Mouse (Mus musculus) mature B cell (primary cell): ENCODE measurements around the gene Ect2.

Experiments used
- in situ Hi-C: fragments of 300-500 bp; cut with MboI; formaldehyde crosslinking; loops from 2 replicates; pipeline ENCODE4 v1.14.3; 2019

Gene Ect2

GRCm38 (mm10) chr3:27153701-27154209, at the start of gene Ect2:
TSS of gene Ect2 (minus strand) at chr3:27153878.
- in situ Hi-C loops, result no loop called here

- in situ Hi-C loops, result no loop called here
Measured at GRCm38 (mm10) chr3:27201728-27202411, 48.2 kb upstream of the Ect2 start.

GRCm38 (mm10) chr3:27199120-27199519, 45.4 kb upstream of the Ect2 start:
- in situ Hi-C loops, result no loop called here

GRCm38 (mm10) chr3:27197816-27198215, 44.1 kb upstream of the Ect2 start:
- in situ Hi-C loops, result no loop called here

GRCm38 (mm10) chr3:27196529-27196928, 42.9 kb upstream of the Ect2 start:
- in situ Hi-C loops, result no loop called here

GRCm38 (mm10) chr3:27195573-27196227, 42.0 kb upstream of the Ect2 start:
- in situ Hi-C loops, result no loop called here

- in situ Hi-C loops, result no loop called here
Measured at GRCm38 (mm10) chr3:27195153-27195552, 41.5 kb upstream of the Ect2 start.

- in situ Hi-C loops, result no loop called here
Measured at GRCm38 (mm10) chr3:27193844-27194317, 40.2 kb upstream of the Ect2 start.

- in situ Hi-C loops, result no loop called here
Measured at GRCm38 (mm10) chr3:27191856-27192255, 38.2 kb upstream of the Ect2 start.

- in situ Hi-C loops, result no loop called here
Measured at GRCm38 (mm10) chr3:27190865-27191264, 37.2 kb upstream of the Ect2 start.

GRCm38 (mm10) chr3:27189320-27190261, 35.9 kb upstream of the Ect2 start:
- in situ Hi-C loops, result no loop called here

GRCm38 (mm10) chr3:27188386-27188785, 34.7 kb upstream of the Ect2 start:
- in situ Hi-C loops, result no loop called here

GRCm38 (mm10) chr3:27183601-27184175, 30.0 kb upstream of the Ect2 start:
- in situ Hi-C loops, result no loop called here

- in situ Hi-C loops, result no loop called here
Measured at GRCm38 (mm10) chr3:27182733-27183600, 29.3 kb upstream of the Ect2 start, which contains the start of gene Nceh1. TSS of gene Nceh1 (plus strand) at chr3:27182965.

GRCm38 (mm10) chr3:27179711-27180110, 26.0 kb upstream of the Ect2 start:
- in situ Hi-C loops, result no loop called here

GRCm38 (mm10) chr3:27170257-27170656, 16.6 kb upstream of the Ect2 start:
- in situ Hi-C loops, result no loop called here

- in situ Hi-C loops, result no loop called here
Measured at GRCm38 (mm10) chr3:27165481-27166065, 11.9 kb upstream of the Ect2 start.

GRCm38 (mm10) chr3:27162410-27162804, 8.7 kb upstream of the Ect2 start:
- in situ Hi-C loops, result no loop called here

- in situ Hi-C loops, result no loop called here
Measured at GRCm38 (mm10) chr3:27161645-27162409, 8.1 kb upstream of the Ect2 start.

GRCm38 (mm10) chr3:27158910-27159309, 5.2 kb upstream of the Ect2 start:
- in situ Hi-C loops, result no loop called here
